Mouse (Mus musculus) liver, adult 2 months (tissue): ENCODE results near the gene Eef1akmt4. TPM values are rescaled to one million over a fixed set of nuclear protein-coding genes. Genes with fewer than 3 reads are reported as not detected.
"Not testable (repeated sequence)": the region's sequence is repeated elsewhere in the genome, so short reads cannot be mapped to it uniquely, and the experiment has no call there.

Experiments
- DNase-seq: peaks from one replicate; pipeline ENCODE4 v3.0.0-alpha.2; 2011; ENCODE audit warnings: low read depth, low spot score; ENCODE audit errors: extremely low read depth
- H3K27ac ChIP-seq: fragments of 200-500 bp; replicated peaks from 2 replicates; pipeline ENCODE4 v1.5.1; 2012; ENCODE audit warnings: low read depth, mild to moderate bottlenecking, control low read depth, inconsistent platforms, low read length; ENCODE audit not compliant: insufficient read depth
- H3K27me3 ChIP-seq: fragments of 200-500 bp; 2 replicates; pipeline ENCODE4 v1.6.1; 2012; ENCODE audit warnings: mild to moderate bottlenecking, moderate library complexity, low read length, inconsistent platforms; ENCODE audit not compliant: control insufficient read depth, insufficient read depth
- H3K36me3 ChIP-seq: fragments of 200-500 bp; 2 replicates; pipeline ENCODE4 v1.6.1; 2012; ENCODE audit warnings: low read length, inconsistent platforms; ENCODE audit not compliant: control insufficient read depth, insufficient read depth
- H3K4me1 ChIP-seq: fragments of 200-500 bp; 2 replicates; pipeline ENCODE4 v1.6.1; 2011; ENCODE audit warnings: low read length; ENCODE audit not compliant: control insufficient read depth, insufficient read depth
- H3K4me3 ChIP-seq: fragments of 200-500 bp; 2 replicates; pipeline ENCODE4 v1.5.1; 2011; ENCODE audit warnings: low read depth, mild to moderate bottlenecking, control low read depth, low read length, moderate library complexity; ENCODE audit not compliant: insufficient read depth
- H3K79me2 ChIP-seq: fragments of 200-500 bp; 2 replicates; pipeline ENCODE4 v1.6.1; 2012; ENCODE audit warnings: inconsistent platforms, mild to moderate bottlenecking, low read length, moderate library complexity; ENCODE audit not compliant: control insufficient read depth, insufficient read depth
- H3K9ac ChIP-seq: fragments of 200-500 bp; 2 replicates; pipeline ENCODE4 v1.6.1; 2012; ENCODE audit warnings: low read depth, mild to moderate bottlenecking, control low read depth, inconsistent platforms, low read length
- CTCF ChIP-seq: fragments of 200-500 bp; IDR thresholded peaks from 2 replicates; pipeline ENCODE4 v1.5.1; 2011; ENCODE audit warnings: low read depth, low read length, control low read depth
- POLR2A ChIP-seq: fragments of 200-500 bp; IDR thresholded peaks from 2 replicates; pipeline ENCODE4 v1.6.1; 2011; ENCODE audit warnings: low read length, control low read depth; ENCODE audit not compliant: insufficient read depth; ENCODE audit errors: extremely low read depth
- WGBS: fragments of 180-500 bp; shearing (Covaris S2); methylation state at CpG from one replicate; pipeline ENCODE4 v1.1.7; 2018; 5-methylcytosine and 5-hydroxymethylcytosine counted together
- polyA plus RNA-seq: library from polyadenylated mRNA; depleted of rRNA; stranded (reverse); fragments of >200 nt; gene quantifications from 2 replicates; pipeline ENCODE4 v1.2.3, GENCODE M21; 2012; rRNA removed
- total RNA-seq: library from RNA; depleted of rRNA; stranded (reverse); fragments of >200 nt; gene quantifications from 2 replicates; pipeline ENCODE4 v1.2.3, GENCODE M21; 2014; rRNA removed

Gene Eef1akmt4
- total and polyA plus RNA-seq, 2 experiments, result 13.4 to 18.9 TPM

DNA sequence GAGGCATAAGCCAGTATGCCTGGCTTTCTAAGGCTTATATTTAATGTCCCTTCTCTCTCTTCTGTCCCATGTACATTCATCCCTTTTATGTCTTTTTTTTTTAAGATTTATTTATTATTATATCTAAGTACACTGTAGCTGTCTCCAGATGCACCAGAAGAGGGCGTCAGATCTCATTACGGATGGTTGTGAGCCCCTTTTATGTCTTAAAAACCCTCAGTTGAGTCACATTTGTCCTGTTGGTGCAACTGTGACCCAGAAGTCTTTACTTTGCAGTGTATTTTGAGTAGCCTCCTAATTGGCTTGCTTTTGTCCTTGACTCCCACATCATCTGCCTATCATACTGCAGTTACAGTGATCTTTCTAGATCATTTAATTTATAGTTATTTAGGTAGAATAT lies 41.9 kb downstream of the Eef1akmt4 start:
- H3K27ac ChIP-seq, result no peak overlapping the region
- 70% methylated on average over 2 of the region's 2 CpGs for WGBS
- H3K9ac ChIP-seq, result no peak overlapping the region
- H3K36me3 ChIP-seq, result peaks cover 46% of the 10 kb centered on the region
- no peak overlapping the region for H3K4me3 ChIP-seq
- DNase-seq, result no peak
- peaks cover 10% of the 10 kb centered on the region; the same call in 1 of the 2 replicates for H3K79me2 ChIP-seq
- H3K27me3 ChIP-seq, result no peaks in the 10 kb centered on the region
- H3K4me1 ChIP-seq, result peaks cover 5% of the 10 kb centered on the region
- TF ChIP-seq POLR2A (no peak), CTCF (no peak)

DNA sequence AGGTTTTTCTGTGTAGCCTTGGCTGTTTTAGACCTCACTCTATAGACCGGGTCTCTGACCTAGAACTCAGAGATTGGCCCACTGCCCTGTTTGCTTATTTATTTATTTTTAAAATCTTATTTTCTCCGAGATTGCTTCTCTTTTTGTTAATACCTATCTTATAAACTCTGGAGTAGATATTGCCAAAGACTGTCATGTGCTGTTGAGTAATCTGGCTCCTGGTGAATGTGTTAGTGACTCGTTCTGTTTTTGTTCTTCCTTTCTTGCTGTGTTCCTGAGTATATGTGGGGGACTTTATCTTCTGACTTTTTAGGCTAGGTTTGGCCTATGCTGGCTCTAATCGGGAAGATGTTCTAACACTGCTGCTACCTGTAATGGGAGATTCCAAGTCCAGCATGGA lies 46.3 kb downstream of the Eef1akmt4 start:
- H3K27me3 ChIP-seq, result no peaks in the 10 kb centered on the region
- peaks cover 83% of the 10 kb centered on the region for H3K36me3 ChIP-seq
- peaks cover 2% of the 10 kb centered on the region; the same call in 1 of the 2 replicates for H3K4me1 ChIP-seq
- no peak overlapping the region for H3K27ac ChIP-seq
- WGBS, result 71% methylated on average over 4 of the region's 4 CpGs
- TF ChIP-seq POLR2A, result no peak
- TF ChIP-seq CTCF, result no peak
- no peak for DNase-seq
- no peak overlapping the region for H3K9ac ChIP-seq
- H3K4me3 ChIP-seq, result no peak overlapping the region
- H3K79me2 ChIP-seq, result peaks cover 4% of the 10 kb centered on the region; the same call in 1 of the 2 replicates

DNA sequence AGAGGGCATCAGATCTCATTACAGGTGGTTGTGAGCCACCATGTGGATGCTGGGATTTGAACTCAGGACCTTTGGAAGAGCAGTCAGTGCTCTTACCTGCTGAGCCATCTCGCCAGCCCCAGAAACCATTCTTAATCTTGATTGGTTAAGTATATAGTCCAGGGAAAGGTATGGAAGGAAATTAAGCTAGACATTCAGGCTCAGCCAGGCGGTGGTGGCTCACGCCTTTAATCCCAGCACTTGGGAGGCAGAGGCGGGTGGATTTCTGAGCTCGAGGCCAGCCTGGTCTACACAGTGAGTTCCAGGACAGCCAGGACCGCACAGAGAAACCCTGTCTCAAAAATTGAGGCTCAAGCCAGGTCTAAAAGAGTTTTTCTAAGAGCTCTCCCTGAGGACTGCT lies 56.6 kb downstream of the Eef1akmt4 start, which contains the start of gene Eif4g1:
TSS of gene Eif4g1 (plus strand) at position 301 of the 400 bp plus-strand sequence.
- H3K36me3 ChIP-seq, H3K9ac ChIP-seq, H3K4me1 ChIP-seq, H3K79me2 ChIP-seq, DNase-seq, H3K4me3 ChIP-seq, H3K27me3 ChIP-seq, H3K27ac ChIP-seq: not testable (repeated sequence)
- 98% methylated on average over 5 of the region's 6 CpGs for WGBS

Other genes with a start within 250 kb of the Eef1akmt4 start
- gene Abcc5, start 185.2 kb upstream of the Eef1akmt4 start, total RNA-seq, result 6.6 and 7.9 TPM in 2 replicates
- 4.3 and 7.7 TPM in 2 replicates for gene Abcc5, start 185.2 kb upstream of the Eef1akmt4 start, polyA plus RNA-seq
- gene Eif2b5, start 112.8 kb upstream of the Eef1akmt4 start, total RNA-seq, result 38.1 and 38.9 TPM in 2 replicates
- 19.2 and 19.3 TPM in 2 replicates for gene Eif2b5, start 112.8 kb upstream of the Eef1akmt4 start, polyA plus RNA-seq
- gene Dvl3, start 94.6 kb upstream of the Eef1akmt4 start, total RNA-seq, result 2.5 and 5.8 TPM in 2 replicates
- 11.6 and 15.0 TPM in 2 replicates for gene Dvl3, start 94.6 kb upstream of the Eef1akmt4 start, polyA plus RNA-seq
- 151 and 236 TPM in 2 replicates for gene Ap2m1, start 76.1 kb upstream of the Eef1akmt4 start, total RNA-seq
- 298 and 343 TPM in 2 replicates for gene Ap2m1, start 76.1 kb upstream of the Eef1akmt4 start, polyA plus RNA-seq
- gene Abcf3, start 63.0 kb upstream of the Eef1akmt4 start, total RNA-seq, result 42.0 and 44.9 TPM in 2 replicates
- gene Abcf3, start 63.0 kb upstream of the Eef1akmt4 start, polyA plus RNA-seq, result 29.5 and 48.5 TPM in 2 replicates
- gene Vwa5b2, start 22.1 kb upstream of the Eef1akmt4 start, total RNA-seq, result not detected in 2 replicates
- gene Vwa5b2, start 22.1 kb upstream of the Eef1akmt4 start, polyA plus RNA-seq, result not detected in 2 replicates
- gene Gm49333, start within 50 bp of the Eef1akmt4 start, total RNA-seq, result not detected in 2 replicates
- not detected in 2 replicates for gene Gm49333, start within 50 bp of the Eef1akmt4 start, polyA plus RNA-seq
- 6.5 and 10.1 TPM in 2 replicates for gene Alg3, start 142 bp downstream of the Eef1akmt4 start, total RNA-seq
- 17.7 and 22.8 TPM in 2 replicates for gene Alg3, start 142 bp downstream of the Eef1akmt4 start, polyA plus RNA-seq
- 0.18 and 0.60 TPM in 2 replicates for gene Camk2n2, start 9.7 kb downstream of the Eef1akmt4 start, total RNA-seq
- 2.3 and 5.2 TPM in 2 replicates for gene Camk2n2, start 9.7 kb downstream of the Eef1akmt4 start, polyA plus RNA-seq
- not detected in 2 replicates for gene Ece2, start 18.2 kb downstream of the Eef1akmt4 start, total RNA-seq
- 0.04 TPM in 1 of 2 replicates, not detected in the other for gene Ece2, start 18.2 kb downstream of the Eef1akmt4 start, polyA plus RNA-seq
- 138 and 146 TPM in 2 replicates for gene Psmd2, start 40.1 kb downstream of the Eef1akmt4 start, total RNA-seq
- gene Psmd2, start 40.1 kb downstream of the Eef1akmt4 start, polyA plus RNA-seq, result 85.0 and 92.8 TPM in 2 replicates
- 173 and 198 TPM in 2 replicates for gene Eif4g1, start 56.7 kb downstream of the Eef1akmt4 start, total RNA-seq
- gene Eif4g1, start 56.7 kb downstream of the Eef1akmt4 start, polyA plus RNA-seq, result 400 and 438 TPM in 2 replicates
- gene Fam131a, start 81.6 kb downstream of the Eef1akmt4 start, total RNA-seq, result 0.37 and 0.60 TPM in 2 replicates
- gene Fam131a, start 81.6 kb downstream of the Eef1akmt4 start, polyA plus RNA-seq, result 0.56 and 0.99 TPM in 2 replicates
- gene Polr2h, start 106.1 kb downstream of the Eef1akmt4 start, total RNA-seq, result 18.1 and 19.2 TPM in 2 replicates
- gene Polr2h, start 106.1 kb downstream of the Eef1akmt4 start, polyA plus RNA-seq, result 9.1 and 9.5 TPM in 2 replicates
- gene Clcn2, start 106.2 kb downstream of the Eef1akmt4 start, total RNA-seq, result 29.6 and 30.6 TPM in 2 replicates
- 58.6 and 64.0 TPM in 2 replicates for gene Clcn2, start 106.2 kb downstream of the Eef1akmt4 start, polyA plus RNA-seq
- gene Chrd, start 121.5 kb downstream of the Eef1akmt4 start, total RNA-seq, result 3.0 and 3.4 TPM in 2 replicates
- gene Chrd, start 121.5 kb downstream of the Eef1akmt4 start, polyA plus RNA-seq, result 9.9 and 14.1 TPM in 2 replicates
- 1.7 and 2.4 TPM in 2 replicates for gene Thpo, start 122.9 kb downstream of the Eef1akmt4 start, total RNA-seq
- 21.2 and 37.0 TPM in 2 replicates for gene Thpo, start 122.9 kb downstream of the Eef1akmt4 start, polyA plus RNA-seq